Mouse (Mus musculus) Patski (cell line): Measurements from ENCODE around the gene Qsox2. TPM values are rescaled to one million over a fixed set of nuclear protein-coding genes. Genes with fewer than 3 reads are reported as not detected.

Experiments
- ATAC-seq: fragments of 100-300 bp; one replicate; pipeline ENCODE4 v1.8.0; 2021
- CTCF ChIA-PET: fragments of 350-600 bp; sonication (Branson Sonifier 250); formaldehyde crosslinking; loops from one replicate; lab custom pipeline; 2022; ENCODE audit warnings: inconsistent platforms; lab: Charles Lee
- POLR2A ChIA-PET: fragments of 350-600 bp; sonication (Branson Sonifier 250); formaldehyde crosslinking; loops from one replicate; lab custom pipeline; 2022; ENCODE audit warnings: antibody characterized with exemption, inconsistent platforms; lab: Charles Lee
- DNase-seq: peaks from one replicate; pipeline ENCODE4 v3.0.0-alpha.2; 2011; ENCODE audit warnings: low read depth, low spot score
- H3K27me3 ChIP-seq: fragments of 371-371 bp; one replicate; pipeline ENCODE4 v1.5.1; 2021
- CTCF ChIP-seq: fragments of 100-300 bp; IDR thresholded peaks from one replicate; pipeline ENCODE4 v1.5.1; 2021
- in situ Hi-C: fragments of 300-500 bp; cut with MboI; formaldehyde crosslinking; loops from 3 replicates; pipeline ENCODE4 v1.11.1; 2018; ENCODE audit warnings: low pct_unique_long_range_greater_than_20kb, mixed read lengths
- polyA plus RNA-seq: library from polyadenylated mRNA; unstranded; gene quantifications from one replicate; pipeline ENCODE4 v1.2.3, GENCODE M21; 2021

Qsox2 gene
- 35.9 TPM for polyA plus RNA-seq

- in situ Hi-C loops, result no loop called here
- ATAC-seq (peak; percentile 76), DNase-seq (peak; percentile 62)
- H3K27me3 ChIP-seq, result no peaks in the 10 kb centered on the region
- TF ChIP-seq CTCF, result no peak
- ChIA-PET POLR2A (interaction anchor here (0.7 kb wide), 1 partner anchor 76 kb away, joined by 3 read pairs; no protein-coding TSS in a partner anchor), CTCF (interaction anchor here (1.2 kb wide), 1 partner anchor 84 kb away, joined by 3 read pairs; no protein-coding TSS in a partner anchor)
Measured at GRCm38 (mm10) chr2:26237290-26237782, at the start of gene Qsox2. Qsox2 (minus strand) TSS chr2:26237525.

- ChIA-PET POLR2A (interaction anchor here (0.6 kb wide), 1 partner anchor 237 kb away, joined by 3 read pairs; no protein-coding TSS in a partner anchor), CTCF (interaction anchor here (1.0 kb wide), 1 partner anchor 9 kb away, joined by 3 read pairs; no protein-coding TSS in a partner anchor)
- DNase-seq (no peak), ATAC-seq (no peak)
- TF ChIP-seq CTCF, result no peak
- peaks cover 14% of the 10 kb centered on the region for H3K27me3 ChIP-seq
- in situ Hi-C loops, result no loop called here
Measured at GRCm38 (mm10) chr2:26286391-26286790, 49.1 kb upstream of the Qsox2 start.

- ATAC-seq, result no peak
- POLR2A ChIA-PET, result no interaction called here
- in situ Hi-C loops, result no loop called here
- peaks cover 17% of the 10 kb centered on the region for H3K27me3 ChIP-seq
- CTCF ChIA-PET, result interaction anchor here (1.0 to 1.2 kb wide), 2 partner anchors 9 to 63 kb away, joined by 3 read pairs; no protein-coding TSS in a partner anchor
- no peak for TF ChIP-seq CTCF
- no peak for DNase-seq
Measured at GRCm38 (mm10) chr2:26285804-26286203, 48.5 kb upstream of the Qsox2 start.

GRCm38 (mm10) chr2:26280594-26280993 is 43.3 kb upstream of the Qsox2 start:
- DNase-seq, result no peak
- in situ Hi-C loops, result no loop called here
- H3K27me3 ChIP-seq, result peaks cover 17% of the 10 kb centered on the region
- ATAC-seq, result no peak
- ChIA-PET CTCF (no interaction called here), POLR2A (no interaction called here)
- TF ChIP-seq CTCF, result no peak

- CTCF ChIA-PET, result interaction anchor here (0.6 kb wide), 1 partner anchor 12 kb away, joined by 3 read pairs; no protein-coding TSS in a partner anchor
- in situ Hi-C loops, result loop anchor here (5.0 to 10.0 kb wide), 2 partner anchors 122 to 245 kb away; no protein-coding TSS in a partner anchor
- DNase-seq (no peak), ATAC-seq (no peak)
- H3K27me3 ChIP-seq, result peaks cover 15% of the 10 kb centered on the region
- POLR2A ChIA-PET, result no interaction called here
- TF ChIP-seq CTCF, result no peak
Measured at GRCm38 (mm10) chr2:26279712-26280111, 42.4 kb upstream of the Qsox2 start.

GRCm38 (mm10) chr2:26273611-26274010 is 36.3 kb upstream of the Qsox2 start:
- POLR2A ChIA-PET, result no interaction called here
- no peak for TF ChIP-seq CTCF
- CTCF ChIA-PET, result interaction anchor here (1.0 to 2.0 kb wide), 3 partner anchors 90 to 120 kb away, joined by 3 to 6 read pairs (median 4); no protein-coding TSS in a partner anchor
- DNase-seq, result no peak
- in situ Hi-C loops, result loop anchor here (10.0 kb wide), 1 partner anchor 239 kb away; no protein-coding TSS in a partner anchor
- ATAC-seq, result no peak
- peaks cover 4% of the 10 kb centered on the region for H3K27me3 ChIP-seq

- no peak for DNase-seq
- in situ Hi-C loops, result no loop called here
Measured at GRCm38 (mm10) chr2:26268216-26268615, 30.9 kb upstream of the Qsox2 start.

GRCm38 (mm10) chr2:26266066-26266742 is 28.9 kb upstream of the Qsox2 start:
- no peaks in the 10 kb centered on the region for H3K27me3 ChIP-seq
- no peak for TF ChIP-seq CTCF
- CTCF ChIA-PET, result no interaction called here
- ATAC-seq, result no peak
- POLR2A ChIA-PET, result no interaction called here
- in situ Hi-C loops, result no loop called here
- no peak for DNase-seq

More at GRCm38 (mm10) chr2:26268216-26268615, 30.9 kb upstream of the Qsox2 start:
- POLR2A ChIA-PET, result no interaction called here
- no peak for ATAC-seq
- CTCF ChIA-PET, result interaction anchor here (0.8 to 1.8 kb wide), 2 partner anchors 85 to 115 kb away, joined by 4 read pairs; no protein-coding TSS in a partner anchor
- no peaks in the 10 kb centered on the region for H3K27me3 ChIP-seq
- no peak for TF ChIP-seq CTCF

GRCm38 (mm10) chr2:26265095-26265494 is 27.8 kb upstream of the Qsox2 start:
- in situ Hi-C loops, result no loop called here

GRCm38 (mm10) chr2:26264646-26265045 is 27.3 kb upstream of the Qsox2 start:
- POLR2A ChIA-PET, result no interaction called here
- H3K27me3 ChIP-seq, result no peaks in the 10 kb centered on the region
- DNase-seq, result no peak
- CTCF ChIA-PET, result no interaction called here
- in situ Hi-C loops, result no loop called here
- TF ChIP-seq CTCF, result no peak
- no peak for ATAC-seq

More at GRCm38 (mm10) chr2:26265095-26265494, 27.8 kb upstream of the Qsox2 start:
- ATAC-seq, result no peak
- DNase-seq, result no peak
- ChIA-PET POLR2A (no interaction called here), CTCF (no interaction called here)
- no peaks in the 10 kb centered on the region for H3K27me3 ChIP-seq
- no peak for TF ChIP-seq CTCF
